Mouse (Mus musculus) natural killer cell, adult 2 months (primary cell): Measurements from ENCODE around the gene Taf3.

Experiments
- DNase-seq, 2 experiments: peaks; one replicate each; pipeline ENCODE4 v3.0.0; 2022; ENCODE audit warnings: low spot score in 2 of 2

Gene Taf3

GRCm38 (mm10) chr2:10048461-10048860 lies at the start of gene Taf3:
Gene Taf3 (minus strand): TSS chr2:10048596.
- DNase-seq = peak; percentile 80 to 88

GRCm38 (mm10) chr2:10094327-10095100 lies 46.1 kb upstream of the Taf3 start:
- DNase-seq = no peak

- no peak for DNase-seq
Measured at GRCm38 (mm10) chr2:10087256-10087850, 39.0 kb upstream of the Taf3 start.

- no peak for DNase-seq
Measured at GRCm38 (mm10) chr2:10082737-10083136, 34.3 kb upstream of the Taf3 start.

DNA sequence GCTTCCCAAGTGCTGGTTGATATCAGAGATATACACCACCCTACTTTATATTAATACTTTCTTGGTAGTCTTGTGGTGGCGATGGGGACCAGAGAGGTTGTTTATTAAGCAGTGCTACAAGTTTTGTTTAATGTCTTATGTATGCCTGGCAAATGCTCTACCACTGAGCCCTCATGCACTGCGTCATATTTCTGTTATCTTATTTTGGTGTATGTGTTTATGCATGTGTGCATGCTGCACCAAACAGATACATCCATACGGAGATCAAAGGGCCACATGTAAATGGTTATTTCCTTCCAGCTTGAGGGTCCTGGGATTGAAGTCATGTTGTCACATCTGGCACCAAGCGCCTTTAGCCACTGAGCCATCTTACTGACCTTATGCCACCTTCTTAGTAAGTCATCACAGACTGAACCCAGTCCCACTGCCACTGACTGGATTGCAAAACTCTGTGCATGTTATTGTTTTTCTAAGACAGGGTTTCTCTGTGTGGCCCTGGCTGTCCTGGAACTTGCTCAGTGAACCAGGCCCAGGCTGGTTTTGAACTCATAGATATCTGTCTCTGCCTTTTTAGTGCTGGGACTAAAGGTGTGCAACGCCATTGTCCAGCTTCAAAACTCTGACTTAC lies 33.2 kb upstream of the Taf3 start:
- DNase-seq = no peak

DNA sequence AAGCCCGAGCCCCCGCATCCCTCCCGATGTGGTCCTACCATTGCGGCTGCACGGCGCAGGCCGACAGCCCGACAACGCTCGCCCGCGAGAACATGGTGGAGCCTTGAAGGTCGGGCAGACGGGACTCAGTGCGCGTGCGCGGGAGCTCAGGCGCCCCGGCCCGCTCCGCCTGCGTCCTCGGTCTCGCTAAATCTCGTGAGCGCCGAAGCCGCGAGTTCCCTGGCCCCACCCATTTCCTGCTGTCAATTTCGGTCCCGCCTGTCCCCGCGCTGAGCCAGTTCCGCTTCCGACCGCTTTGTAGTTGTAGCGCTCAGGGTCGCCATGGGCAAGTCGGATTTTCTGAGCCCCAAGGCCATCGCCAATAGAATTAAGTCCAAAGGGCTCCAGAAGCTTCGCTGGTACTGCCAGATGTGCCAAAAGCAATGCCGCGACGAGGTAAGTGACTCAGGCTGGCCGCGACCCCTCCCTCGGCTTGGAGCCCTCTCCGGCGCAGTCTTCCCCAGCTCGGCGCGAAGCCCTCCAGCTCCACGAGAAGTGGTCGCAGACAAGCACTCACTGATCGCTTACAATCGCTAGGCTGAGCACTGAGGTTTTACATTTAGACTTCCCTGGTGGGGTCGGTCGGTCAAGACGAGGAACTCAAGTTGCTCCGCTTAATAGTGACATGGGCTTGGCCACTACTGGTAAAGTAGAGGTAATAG lies 32.1 kb upstream of the Taf3 start, which contains the start of the genes Atp5c1 and Kin:
Gene Atp5c1, minus strand, starts transcription at position 201 of the 701 bp plus-strand sequence.
Gene Kin, plus strand, starts transcription at position 284 of the 701 bp plus-strand sequence.
- DNase-seq = peak; percentile 97 to 98

GRCm38 (mm10) chr2:10079745-10080309 lies 31.4 kb upstream of the Taf3 start:
- DNase-seq = no peak

- no peak for DNase-seq
Measured at GRCm38 (mm10) chr2:10076675-10077074, 28.3 kb upstream of the Taf3 start.

- DNase-seq = no peak
Measured at GRCm38 (mm10) chr2:10074470-10074869, 26.1 kb upstream of the Taf3 start.

GRCm38 (mm10) chr2:10071751-10072150 lies 23.4 kb upstream of the Taf3 start:
- DNase-seq = no peak

- DNase-seq = no peak
Measured at GRCm38 (mm10) chr2:10058836-10059235, 10.4 kb upstream of the Taf3 start.

DNA sequence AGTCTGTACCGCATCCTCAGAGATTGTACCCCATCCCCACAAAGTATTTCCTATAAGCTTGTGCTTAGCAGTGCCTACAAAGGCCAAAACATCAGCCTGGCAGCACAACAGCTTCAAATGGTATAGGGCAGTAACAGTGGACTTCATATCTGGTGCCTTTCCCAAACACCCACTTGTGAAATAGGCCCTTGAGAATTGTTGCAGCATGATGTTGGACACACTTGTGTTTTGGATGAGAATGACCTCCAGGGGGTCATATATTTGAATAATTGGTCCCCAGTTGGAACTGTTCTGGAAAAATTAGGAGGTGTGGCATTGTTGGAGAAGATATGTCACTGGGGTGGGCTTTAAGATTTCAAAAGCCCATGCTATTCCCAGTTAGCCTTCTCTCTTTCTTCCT lies 3.6 kb upstream of the Taf3 start:
- no peak for DNase-seq

DNA sequence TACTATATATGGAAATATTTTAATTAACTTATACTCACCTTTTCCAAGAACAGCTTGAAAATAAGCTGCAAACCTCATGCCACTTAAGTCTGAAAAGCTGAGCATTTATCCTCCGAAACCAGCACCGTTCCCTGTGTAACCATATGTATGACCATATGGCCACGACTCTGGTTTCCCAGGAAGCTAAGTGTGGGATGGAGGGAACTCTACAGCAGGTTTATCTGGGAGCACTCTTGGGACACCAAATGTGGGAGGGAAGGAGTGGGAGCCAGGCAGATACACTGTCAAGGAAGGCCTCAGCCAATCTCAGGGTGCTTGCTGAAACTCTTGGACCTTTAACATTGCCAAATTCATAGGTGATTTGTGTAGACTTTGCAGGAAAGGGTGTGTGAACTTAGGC lies 2.5 kb upstream of the Taf3 start:
- DNase-seq = no peak

DNA sequence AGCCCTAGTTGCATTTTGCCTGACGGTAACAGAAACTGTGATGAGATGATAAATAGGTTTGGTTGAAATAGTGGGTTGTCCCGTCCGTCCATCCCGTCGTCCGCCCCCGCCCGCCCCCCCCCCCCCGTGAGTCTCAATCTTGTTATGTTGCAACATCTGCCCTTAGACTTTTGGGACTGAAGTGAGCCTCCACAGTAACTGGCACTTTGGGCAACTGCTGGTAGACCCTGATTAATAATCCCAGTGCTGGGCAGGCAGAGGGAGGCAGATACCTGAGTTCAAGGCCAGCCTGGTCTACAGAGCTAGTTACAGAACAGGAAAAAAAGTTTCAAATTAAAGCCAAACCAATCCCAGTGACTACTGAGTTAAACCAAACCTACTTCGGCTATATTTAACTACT lies 1.1 kb upstream of the Taf3 start:
- DNase-seq = no peak

GRCm38 (mm10) chr2:10047758-10048436 lies 499 bp downstream of the Taf3 start:
- DNase-seq = peak; percentile 1 to 4

DNA sequence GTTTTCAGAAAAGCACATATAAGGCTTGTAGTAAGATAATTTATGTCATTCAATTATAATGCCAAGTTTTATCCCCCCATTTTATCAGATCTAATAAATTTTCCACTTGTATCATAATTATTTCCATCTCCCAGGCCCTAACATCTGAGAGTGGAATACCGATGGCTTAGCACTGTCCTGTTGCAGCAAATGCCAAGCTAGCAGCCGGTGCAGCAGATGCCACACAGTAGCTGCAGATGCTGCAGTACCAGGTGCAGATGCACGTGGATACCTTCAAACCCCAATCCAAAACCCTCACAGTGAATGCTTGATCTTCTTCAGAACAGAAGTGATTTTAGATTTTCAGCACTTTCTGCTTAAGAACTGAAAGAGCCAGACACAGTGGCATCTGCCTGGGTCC lies 13.4 kb downstream of the Taf3 start:
- DNase-seq = no peak

DNA sequence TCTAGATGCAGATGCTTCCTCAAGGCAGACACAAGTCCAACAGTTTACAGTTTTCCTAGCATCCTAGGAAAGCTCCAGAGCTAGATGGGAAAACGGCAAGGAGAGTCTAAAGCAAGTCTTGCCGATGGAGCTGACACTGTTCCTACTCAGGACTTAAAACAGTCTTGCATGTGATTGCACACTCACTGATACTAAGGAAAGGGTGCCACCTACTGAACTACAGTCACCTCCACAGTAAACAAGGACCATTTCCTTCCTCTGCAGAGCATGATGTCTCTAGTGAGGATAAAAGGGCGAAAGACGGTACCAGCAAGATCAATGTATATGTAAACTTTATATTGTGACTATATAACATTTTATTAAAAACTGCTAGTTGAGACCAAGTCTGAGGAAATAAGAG lies 14.7 kb downstream of the Taf3 start:
- DNase-seq = no peak

GRCm38 (mm10) chr2:10029755-10030154 lies 18.6 kb downstream of the Taf3 start:
- DNase-seq = no peak

DNA sequence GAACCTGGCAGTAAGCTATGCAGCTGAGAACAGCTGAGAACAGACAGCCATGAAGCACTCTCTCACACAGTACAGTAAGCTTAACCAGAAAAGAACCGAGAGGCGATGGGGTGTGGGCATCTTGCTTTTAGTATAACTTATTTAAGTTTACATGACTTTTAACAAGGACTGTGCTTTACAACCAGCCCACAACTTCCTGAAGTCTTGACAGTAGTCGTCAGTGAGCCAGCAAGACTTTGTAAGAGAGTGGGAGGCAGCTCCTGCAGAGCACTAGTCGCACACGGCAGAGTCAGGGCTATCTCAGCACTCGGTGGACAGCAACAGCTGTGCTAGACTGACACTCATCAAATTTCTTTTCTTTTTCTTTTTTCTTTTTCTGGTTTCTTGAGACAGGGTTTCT lies 24.1 kb downstream of the Taf3 start:
- DNase-seq = no peak

- DNase-seq = no peak
Measured at GRCm38 (mm10) chr2:10021296-10021695, 27.1 kb downstream of the Taf3 start.

DNA sequence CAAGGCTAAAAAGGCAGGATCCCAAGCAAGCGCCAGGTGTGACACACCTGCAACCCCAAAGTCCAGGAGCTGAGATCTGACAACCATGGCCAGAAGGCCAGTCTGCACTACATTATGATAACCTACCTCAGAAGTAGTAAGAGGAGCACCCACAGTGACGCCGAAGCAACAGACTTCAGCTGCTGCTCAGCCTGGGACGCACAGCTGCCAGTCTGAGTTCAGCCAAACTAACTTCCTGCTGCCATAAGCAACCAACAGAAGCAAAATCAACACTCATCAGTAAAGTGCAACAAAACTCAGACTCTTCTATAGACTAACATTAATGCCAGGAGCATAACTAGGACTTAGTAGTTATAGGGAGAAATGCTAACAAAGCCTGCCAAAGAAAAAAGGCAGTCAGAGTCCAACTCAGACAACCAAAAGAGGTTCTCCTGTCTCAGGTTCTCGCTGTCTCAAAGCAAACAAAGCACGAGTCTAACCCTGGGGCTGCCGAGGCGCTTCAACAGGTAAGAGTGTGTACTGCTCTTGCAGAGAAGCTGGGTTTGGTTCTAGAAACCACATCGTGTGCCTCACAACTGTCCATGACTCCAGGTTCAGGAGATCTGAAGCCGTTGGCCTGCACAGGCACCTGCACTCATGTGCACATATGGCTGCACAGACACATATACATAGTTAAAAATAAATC lies 33.3 kb downstream of the Taf3 start:
- no peak for DNase-seq
